Mouse (Mus musculus): ENCODE measurements around the gene Tnni1. TPM values are rescaled to one million over a fixed set of nuclear protein-coding genes. Genes with fewer than 3 reads are reported as not detected.

Gene Tnni1
- polyA plus RNA-seq, 1 experiment from 2014 or later = 11.4 TPM

- H3K27ac ChIP-seq (ENCODE audit: low read depth) = 0 out of 2 replicates have a peak overlapping the region, but pooled peaks have one; percentile 24
- no peak overlapping the region for H3K4me3 ChIP-seq (ENCODE audit: low read depth, low read length)
- no peak for TF ChIP-seq CTCF (IDR thresholded peaks at IDR 0.05; ENCODE audit: low read depth)
- WGBS = 77% methylated on average over 1 of the region's 1 CpGs
- H3K9me3 ChIP-seq (ENCODE audit: low read depth, low read length) = no peaks in the 10 kb centered on the region
- no peaks in the 10 kb centered on the region for H3K36me3 ChIP-seq (ENCODE audit: insufficient read depth)
- DNase-seq (no peak), ATAC-seq (ENCODE audit: insufficient read depth) (no peak)
- peaks cover 12% of the 10 kb centered on the region; the same call in 1 of the 2 replicates for H3K4me1 ChIP-seq (ENCODE audit: insufficient read depth)
- H3K27me3 ChIP-seq (ENCODE audit: insufficient read depth, low read length) = no peaks in the 10 kb centered on the region
- H3K4me2 ChIP-seq = no peak overlapping the region
- no peak overlapping the region for H3K9ac ChIP-seq
Observed at GRCm38 (mm10) chr1:135777046-135777445, 2.2 kb upstream of the Tnni1 start.

GRCm38 (mm10) chr1:135780649-135781048, 1.4 kb downstream of the Tnni1 start:
- Histone ChIP-seq H3K4me3 (ENCODE audit: low read depth, low read length) (no peak overlapping the region), H3K4me2 (no peak overlapping the region), H3K9me3 (ENCODE audit: low read depth, low read length) (no peaks in the 10 kb centered on the region), H3K4me1 (ENCODE audit: insufficient read depth) (peaks cover 12% of the 10 kb centered on the region; the same call in 1 of the 2 replicates), H3K36me3 (ENCODE audit: insufficient read depth) (no peaks in the 10 kb centered on the region), H3K9ac (no peak overlapping the region), H3K27ac (ENCODE audit: low read depth) (peak overlapping the region; percentile 61; the same call in 1 of the 2 replicates), H3K27me3 (ENCODE audit: insufficient read depth, low read length) (no peaks in the 10 kb centered on the region)
- no peak for TF ChIP-seq CTCF (IDR thresholded peaks at IDR 0.05; ENCODE audit: low read depth)
- no peak for DNase-seq
- ATAC-seq (ENCODE audit: insufficient read depth) = no peak
- WGBS = 40% methylated on average over 4 of the region's 4 CpGs

- no peak overlapping the region for H3K9ac ChIP-seq
- no peak overlapping the region for H3K4me3 ChIP-seq (ENCODE audit: low read depth, low read length)
- 11% methylated on average over 13 of the region's 13 CpGs for WGBS
- H3K27me3 ChIP-seq (ENCODE audit: insufficient read depth, low read length) = no peaks in the 10 kb centered on the region
- no peak overlapping the region for H3K4me2 ChIP-seq
- no peak overlapping the region for H3K27ac ChIP-seq (ENCODE audit: low read depth)
- peak; percentile 94 for DNase-seq
- H3K9me3 ChIP-seq (ENCODE audit: low read depth, low read length) = no peaks in the 10 kb centered on the region
- TF ChIP-seq CTCF (IDR thresholded peaks at IDR 0.05; ENCODE audit: low read depth) = peak; percentile 97
- peak; percentile 66 for ATAC-seq (ENCODE audit: insufficient read depth)
- H3K4me1 ChIP-seq (ENCODE audit: insufficient read depth) = peaks cover 10% of the 10 kb centered on the region; the same call in 1 of the 2 replicates
- no peaks in the 10 kb centered on the region for H3K36me3 ChIP-seq (ENCODE audit: insufficient read depth)
Observed at GRCm38 (mm10) chr1:135781220-135781619, 2.0 kb downstream of the Tnni1 start.

- 59% methylated on average over 10 of the region's 10 CpGs for WGBS
- H3K27ac ChIP-seq (ENCODE audit: low read depth) = 0 out of 2 replicates have a peak overlapping the region, but pooled peaks have one; percentile 26
Observed at GRCm38 (mm10) chr1:135782816-135783215, 3.6 kb downstream of the Tnni1 start.

GRCm38 (mm10) chr1:135787799-135788198, 8.6 kb downstream of the Tnni1 start:
- ATAC-seq (ENCODE audit: insufficient read depth) (peak; percentile 59; the same call in 1 of the 2 replicates), DNase-seq (peak; percentile 91)
- H3K27me3 ChIP-seq (ENCODE audit: insufficient read depth, low read length) = no peaks in the 10 kb centered on the region
- H3K4me3 ChIP-seq (ENCODE audit: low read depth, low read length) = no peak overlapping the region
- H3K4me1 ChIP-seq (ENCODE audit: insufficient read depth) = peaks cover 3% of the 10 kb centered on the region; the same call in 1 of the 2 replicates
- H3K9me3 ChIP-seq (ENCODE audit: low read depth, low read length) = no peaks in the 10 kb centered on the region
- no peak overlapping the region for H3K9ac ChIP-seq
- H3K27ac ChIP-seq (ENCODE audit: low read depth) = no peak overlapping the region; the same call in 1 of the 2 replicates
- H3K36me3 ChIP-seq (ENCODE audit: insufficient read depth) = no peaks in the 10 kb centered on the region
- WGBS = 43% methylated on average over 3 of the region's 3 CpGs
- TF ChIP-seq CTCF (IDR thresholded peaks at IDR 0.05; ENCODE audit: low read depth) = peak; percentile 88
- H3K4me2 ChIP-seq = no peak overlapping the region

More at GRCm38 (mm10) chr1:135782816-135783215, 3.6 kb downstream of the Tnni1 start:
- Histone ChIP-seq H3K4me1 (ENCODE audit: insufficient read depth) (peaks cover 10% of the 10 kb centered on the region; the same call in 1 of the 2 replicates), H3K4me3 (ENCODE audit: low read depth, low read length) (no peak overlapping the region), H3K9ac (no peak overlapping the region), H3K36me3 (ENCODE audit: insufficient read depth) (no peaks in the 10 kb centered on the region), H3K4me2 (no peak overlapping the region), H3K27me3 (ENCODE audit: insufficient read depth, low read length) (no peaks in the 10 kb centered on the region), H3K9me3 (ENCODE audit: low read depth, low read length) (no peaks in the 10 kb centered on the region)
- no peak for TF ChIP-seq CTCF (IDR thresholded peaks at IDR 0.05; ENCODE audit: low read depth)
- ATAC-seq (ENCODE audit: insufficient read depth) = no peak
- DNase-seq = peak; percentile 38

- Histone ChIP-seq H3K9me3 (ENCODE audit: low read depth, low read length) (no peaks in the 10 kb centered on the region), H3K4me1 (ENCODE audit: insufficient read depth) (peaks cover 9% of the 10 kb centered on the region), H3K9ac (no peak overlapping the region), H3K27me3 (ENCODE audit: insufficient read depth, low read length) (no peaks in the 10 kb centered on the region), H3K4me3 (ENCODE audit: low read depth, low read length) (no peak overlapping the region), H3K27ac (ENCODE audit: low read depth) (peak overlapping the region; percentile 12; the same call in 1 of the 2 replicates), H3K4me2 (peak overlapping the region; percentile 39), H3K36me3 (ENCODE audit: insufficient read depth) (no peaks in the 10 kb centered on the region)
- TF ChIP-seq CTCF (IDR thresholded peaks at IDR 0.05; ENCODE audit: low read depth) = peak; percentile 57
- no peak for ATAC-seq (ENCODE audit: insufficient read depth)
- 19% methylated on average over 10 of the region's 10 CpGs for WGBS
- DNase-seq = peak; percentile 59
Observed at GRCm38 (mm10) chr1:135788708-135789107, 9.5 kb downstream of the Tnni1 start.

- WGBS = 12% methylated on average over 5 of the region's 5 CpGs
- Histone ChIP-seq H3K4me1 (ENCODE audit: insufficient read depth) (peaks cover 17% of the 10 kb centered on the region), H3K4me3 (ENCODE audit: low read depth, low read length) (no peak overlapping the region), H3K9ac (no peak overlapping the region), H3K36me3 (ENCODE audit: insufficient read depth) (no peaks in the 10 kb centered on the region), H3K27me3 (ENCODE audit: insufficient read depth, low read length) (no peaks in the 10 kb centered on the region), H3K9me3 (ENCODE audit: low read depth, low read length) (no peaks in the 10 kb centered on the region), H3K27ac (ENCODE audit: low read depth) (no peak overlapping the region), H3K4me2 (no peak overlapping the region)
- no peak for ATAC-seq (ENCODE audit: insufficient read depth)
- peak; percentile 88 for DNase-seq
- peak; percentile 93 for TF ChIP-seq CTCF (IDR thresholded peaks at IDR 0.05; ENCODE audit: low read depth)
Observed at GRCm38 (mm10) chr1:135789815-135790214, 10.6 kb downstream of the Tnni1 start.

Measured in lung, embryonic 14.5 days (tissue).